Mouse (Mus musculus): ENCODE measurements around the gene Armc7. TPM values are rescaled to one million over a fixed set of nuclear protein-coding genes. Genes with fewer than 3 reads are reported as not detected.

The Armc7 gene
- polyA plus RNA-seq, 1 experiment from 2014 or later: 7.0 TPM

DNA sequence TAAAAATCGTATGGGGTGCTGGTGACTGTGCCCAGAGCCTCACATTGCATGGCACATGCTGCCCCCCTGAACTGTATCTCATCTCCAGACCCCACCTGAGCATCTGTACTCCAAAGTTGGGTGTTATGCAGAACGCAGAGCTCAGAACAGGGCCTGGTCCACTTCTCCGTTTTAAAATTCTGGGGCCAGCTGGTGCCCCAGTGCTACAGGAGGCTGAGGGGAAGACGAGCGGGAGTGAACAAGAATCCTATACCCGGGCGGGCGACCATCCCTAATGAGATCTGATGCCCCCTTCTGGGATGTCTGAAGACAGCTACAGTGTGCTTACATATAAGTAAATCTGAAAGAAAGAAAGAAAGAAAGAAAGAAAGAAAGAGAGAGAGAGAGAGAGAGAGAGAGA lies 14.5 kb upstream of the Armc7 start:
- no peaks in the 10 kb centered on the region for H3K27me3 ChIP-seq (replicated peaks; ENCODE audit: control insufficient read depth, insufficient read depth, low read length)
- no peak for ATAC-seq
- H3K36me3 ChIP-seq (ENCODE audit: control insufficient read depth, insufficient read depth): no peaks in the 10 kb centered on the region
- 45% methylated on average over 8 of the region's 8 CpGs for WGBS
- no peak overlapping the region for H3K4me2 ChIP-seq (replicated peaks; ENCODE audit: low read depth)
- no peak overlapping the region for H3K27ac ChIP-seq (ENCODE audit: low read depth, low read length)
- H3K4me1 ChIP-seq (replicated peaks; ENCODE audit: control insufficient read depth, insufficient read depth, low read length): peaks cover 20% of the 10 kb centered on the region; the same call in 1 of the 2 replicates
- no peaks in the 10 kb centered on the region for H3K9me3 ChIP-seq (ENCODE audit: control insufficient read depth)
- H3K9ac ChIP-seq (ENCODE audit: low read depth, low read length): no peak overlapping the region
- no peak for TF ChIP-seq CTCF (IDR thresholded peaks at IDR 0.05; ENCODE audit: low read depth)
- H3K4me3 ChIP-seq (ENCODE audit: low read depth, low read length): no peak overlapping the region

DNA sequence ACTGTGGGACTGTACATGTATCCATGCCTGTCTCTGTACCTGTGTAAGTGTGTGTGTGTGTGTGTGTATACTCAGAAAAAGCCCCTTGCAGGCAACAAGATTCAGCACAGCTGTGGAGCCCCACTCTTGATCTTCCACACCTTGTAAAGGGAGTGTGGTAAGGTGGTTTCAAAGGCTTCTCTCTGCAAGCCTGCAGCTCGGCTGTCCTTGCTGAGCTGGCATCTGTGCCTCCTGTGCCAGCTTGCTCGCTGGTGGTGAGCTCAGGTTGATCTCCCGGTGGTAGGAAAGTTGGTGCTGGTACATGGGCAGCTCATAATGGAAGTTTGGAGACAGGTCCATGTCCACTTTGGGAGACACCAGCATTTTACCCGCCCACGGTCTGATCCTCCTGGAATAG lies 13.6 kb upstream of the Armc7 start:
- peak overlapping the region; percentile 50; the same call in 1 of the 2 replicates for H3K27ac ChIP-seq (ENCODE audit: low read depth, low read length)
- no peak for ATAC-seq
- no peak overlapping the region for H3K4me3 ChIP-seq (ENCODE audit: low read depth, low read length)
- no peak for TF ChIP-seq CTCF (IDR thresholded peaks at IDR 0.05; ENCODE audit: low read depth)
- no peaks in the 10 kb centered on the region for H3K27me3 ChIP-seq (replicated peaks; ENCODE audit: control insufficient read depth, insufficient read depth, low read length)
- H3K4me2 ChIP-seq (replicated peaks; ENCODE audit: low read depth): peak overlapping the region; percentile 44; the same call in 1 of the 2 replicates
- no peaks in the 10 kb centered on the region for H3K36me3 ChIP-seq (ENCODE audit: control insufficient read depth, insufficient read depth)
- no peaks in the 10 kb centered on the region for H3K9me3 ChIP-seq (ENCODE audit: control insufficient read depth)
- H3K9ac ChIP-seq (ENCODE audit: low read depth, low read length): no peak overlapping the region
- 37% methylated on average over 5 of the region's 5 CpGs for WGBS
- peaks cover 15% of the 10 kb centered on the region; the same call in 1 of the 2 replicates for H3K4me1 ChIP-seq (replicated peaks; ENCODE audit: control insufficient read depth, insufficient read depth, low read length)

- peak within 1 kb of the TSS; percentile 50; the same call in 1 of the 2 replicates for H3K27ac ChIP-seq (ENCODE audit: low read depth, low read length)
- whole genome bisulfite sequencing: 53% methylated on average over 16 of the region's 16 CpGs
Measured at GRCm38 (mm10) chr11:115462243-115462891, 13.1 kb upstream of the Armc7 start, which contains the start of gene Slc16a5. Gene Slc16a5 (plus strand): TSS chr11:115462474.

GRCm38 (mm10) chr11:115463397-115463796 lies 12.1 kb upstream of the Armc7 start:
- Histone ChIP-seq H3K4me3 (ENCODE audit: low read depth, low read length) (no peak overlapping the region), H3K27me3 (replicated peaks; ENCODE audit: control insufficient read depth, insufficient read depth, low read length) (no peaks in the 10 kb centered on the region), H3K4me2 (replicated peaks; ENCODE audit: low read depth) (peak overlapping the region; percentile 44), H3K9ac (ENCODE audit: low read depth, low read length) (no peak overlapping the region), H3K9me3 (ENCODE audit: control insufficient read depth) (no peaks in the 10 kb centered on the region), H3K27ac (ENCODE audit: low read depth, low read length) (no peak overlapping the region; the same call in 1 of the 2 replicates), H3K36me3 (ENCODE audit: control insufficient read depth, insufficient read depth) (no peaks in the 10 kb centered on the region), H3K4me1 (replicated peaks; ENCODE audit: control insufficient read depth, insufficient read depth, low read length) (peaks cover under 1% of the 10 kb centered on the region; the same call in 1 of the 2 replicates)
- no peak for TF ChIP-seq CTCF (IDR thresholded peaks at IDR 0.05; ENCODE audit: low read depth)
- peak; percentile 67 for ATAC-seq
- 32% methylated on average over 11 of the region's 11 CpGs for WGBS

More at GRCm38 (mm10) chr11:115462243-115462891, 13.1 kb upstream of the Armc7 start, which contains the start of gene Slc16a5:
- peak; percentile 35 for ATAC-seq
- peak; percentile 23; the same call in 1 of the 2 replicates for TF ChIP-seq CTCF (IDR thresholded peaks at IDR 0.05; ENCODE audit: low read depth)
- Histone ChIP-seq H3K36me3 (ENCODE audit: control insufficient read depth, insufficient read depth) (no peaks in the 10 kb centered on the region), H3K4me2 (replicated peaks; ENCODE audit: low read depth) (peak within 1 kb of the TSS; percentile 44), H3K4me3 (ENCODE audit: low read depth, low read length) (no peak within 1 kb of the TSS), H3K27me3 (replicated peaks; ENCODE audit: control insufficient read depth, insufficient read depth, low read length) (no peaks in the 10 kb centered on the region), H3K9ac (ENCODE audit: low read depth, low read length) (0 out of 2 replicates have a peak within 1 kb of the TSS, but pooled peaks have one; percentile 2), H3K9me3 (ENCODE audit: control insufficient read depth) (no peaks in the 10 kb centered on the region), H3K4me1 (replicated peaks; ENCODE audit: control insufficient read depth, insufficient read depth, low read length) (peaks cover 10% of the 10 kb centered on the region; the same call in 1 of the 2 replicates)

DNA sequence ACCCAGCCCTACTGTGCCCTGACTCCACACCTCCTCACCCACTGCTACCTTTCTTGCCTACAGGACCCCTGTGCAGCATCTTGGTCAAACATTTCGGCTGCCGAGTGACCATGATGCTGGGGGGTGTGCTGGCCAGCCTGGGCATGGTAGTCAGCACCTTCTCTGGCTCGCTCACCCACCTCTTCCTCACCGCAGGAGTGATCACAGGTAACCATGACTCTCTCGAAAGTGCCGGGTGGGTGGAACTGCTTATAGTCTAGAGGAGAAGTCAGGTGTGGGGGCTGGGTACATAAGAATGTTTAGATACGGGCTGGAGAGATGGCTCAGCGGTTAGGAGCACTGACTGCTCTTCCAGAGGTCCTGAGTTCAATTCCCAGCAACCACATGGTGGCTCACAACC lies 10.6 kb upstream of the Armc7 start:
- H3K4me3 ChIP-seq (ENCODE audit: low read depth, low read length): no peak overlapping the region
- no peaks in the 10 kb centered on the region; the same call in 1 of the 2 replicates for H3K4me1 ChIP-seq (replicated peaks; ENCODE audit: control insufficient read depth, insufficient read depth, low read length)
- H3K9me3 ChIP-seq (ENCODE audit: control insufficient read depth): no peaks in the 10 kb centered on the region
- no peak for TF ChIP-seq CTCF (IDR thresholded peaks at IDR 0.05; ENCODE audit: low read depth)
- ATAC-seq: no peak
- WGBS: 89% methylated on average over 8 of the region's 8 CpGs
- H3K27me3 ChIP-seq (replicated peaks; ENCODE audit: control insufficient read depth, insufficient read depth, low read length): no peaks in the 10 kb centered on the region
- H3K4me2 ChIP-seq (replicated peaks; ENCODE audit: low read depth): no peak overlapping the region
- no peak overlapping the region for H3K27ac ChIP-seq (ENCODE audit: low read depth, low read length)
- no peak overlapping the region for H3K9ac ChIP-seq (ENCODE audit: low read depth, low read length)
- H3K36me3 ChIP-seq (ENCODE audit: control insufficient read depth, insufficient read depth): no peaks in the 10 kb centered on the region

- no peaks in the 10 kb centered on the region for H3K36me3 ChIP-seq (ENCODE audit: control insufficient read depth, insufficient read depth)
- H3K27ac ChIP-seq (ENCODE audit: low read depth, low read length): no peak overlapping the region
- no peak for TF ChIP-seq CTCF (IDR thresholded peaks at IDR 0.05; ENCODE audit: low read depth)
- no peaks in the 10 kb centered on the region for H3K9me3 ChIP-seq (ENCODE audit: control insufficient read depth)
- ATAC-seq: no peak
- 48% methylated on average over 4 of the region's 4 CpGs for WGBS
- H3K4me2 ChIP-seq (replicated peaks; ENCODE audit: low read depth): no peak overlapping the region
- H3K4me1 ChIP-seq (replicated peaks; ENCODE audit: control insufficient read depth, insufficient read depth, low read length): no peaks in the 10 kb centered on the region; the same call in 1 of the 2 replicates
- no peaks in the 10 kb centered on the region for H3K27me3 ChIP-seq (replicated peaks; ENCODE audit: control insufficient read depth, insufficient read depth, low read length)
- no peak overlapping the region for H3K4me3 ChIP-seq (ENCODE audit: low read depth, low read length)
- H3K9ac ChIP-seq (ENCODE audit: low read depth, low read length): no peak overlapping the region
Measured at GRCm38 (mm10) chr11:115467217-115467618, 8.2 kb upstream of the Armc7 start.

Measured in intestine, postnatal 0 days (tissue).